Mouse (Mus musculus): ENCODE results near the gene Alpk1.
A peak's percentile ranks its signal among the peaks of the same experiment; 100 is the strongest.

Gene Alpk1

GRCm38 (mm10) chr3:127630190-127630589, 150.1 kb downstream of the Alpk1 start:
- DNase-seq (ENCODE audit: low spot score in 2 of 2): no peak

GRCm38 (mm10) chr3:127628311-127629184, 151.8 kb downstream of the Alpk1 start:
- no peak for DNase-seq (ENCODE audit: low spot score in 2 of 2)

- DNase-seq (ENCODE audit: low spot score in 2 of 2): no peak
Measured at GRCm38 (mm10) chr3:127627956-127628310, 152.4 kb downstream of the Alpk1 start.

GRCm38 (mm10) chr3:127627151-127627955, 153.0 kb downstream of the Alpk1 start:
- DNase-seq (ENCODE audit: low spot score in 2 of 2): no peak

- no peak for DNase-seq (ENCODE audit: low spot score in 2 of 2)
Measured at GRCm38 (mm10) chr3:127626524-127626923, 153.8 kb downstream of the Alpk1 start.

GRCm38 (mm10) chr3:127625701-127626399, 154.5 kb downstream of the Alpk1 start:
- DNase-seq (ENCODE audit: low spot score in 2 of 2): no peak

- DNase-seq (ENCODE audit: low spot score in 2 of 2): peak; percentile 65 to 85
Measured at GRCm38 (mm10) chr3:127625296-127625695, 155.0 kb downstream of the Alpk1 start.
